Mouse (Mus musculus) embryonic facial prominence, embryonic 14.5 days (tissue): ENCODE measurements at regions not wholly inside any gene's neighbourhood (a gene's known extent, or its start where the extent isn't known, plus 50 kb on each side); places are given as distances from the start of the nearest gene placed in this dataset.
A peak's percentile ranks its signal among the peaks of the same experiment; 100 is the strongest.

Source experiments
- ATAC-seq: fragments of 200-750 bp; cut with Nextera tagmentation; 2 replicates; pipeline ENCODE4 v1.8.0; 2017; ENCODE audit warnings: low read depth, moderate number of reproducible peaks, moderate TSS enrichment
- DNase-seq: peaks from one replicate; pipeline ENCODE4 v3.0.0-alpha.2; 2015; ENCODE audit warnings: low spot score
- H3K27ac ChIP-seq: fragments of 300-500 bp; sonication (generic); replicated peaks from 2 replicates; pipeline ENCODE4 v1.5.1; 2014; ENCODE audit warnings: low read depth, mild to moderate bottlenecking, low read length, moderate library complexity
- H3K27me3 ChIP-seq: fragments of 300-500 bp; sonication (generic); replicated peaks from 2 replicates; pipeline ENCODE4 v1.6.1; 2014; ENCODE audit warnings: low read length; ENCODE audit not compliant: control insufficient read depth, insufficient read depth
- H3K36me3 ChIP-seq: fragments of 300-500 bp; sonication (generic); 2 replicates; pipeline ENCODE4 v1.6.1; 2014; ENCODE audit warnings: low read length, mixed read lengths; ENCODE audit not compliant: control insufficient read depth, insufficient read depth
- H3K4me1 ChIP-seq: fragments of 300-500 bp; sonication (generic); 2 replicates; pipeline ENCODE4 v1.6.1; 2014; ENCODE audit warnings: antibody characterized with exemption, low read length; ENCODE audit not compliant: control insufficient read depth, insufficient read depth
- H3K4me2 ChIP-seq: fragments of 300-500 bp; sonication (generic); 2 replicates; pipeline ENCODE4 v1.6.1; 2014; ENCODE audit warnings: low read depth, mild to moderate bottlenecking, low read length, moderate library complexity, mixed read lengths
- H3K4me3 ChIP-seq: fragments of 300-500 bp; sonication (generic); 2 replicates; pipeline ENCODE4 v1.5.1; 2014; ENCODE audit warnings: low read depth, mild to moderate bottlenecking, low read length
- H3K9ac ChIP-seq: fragments of 300-500 bp; sonication (generic); 2 replicates; pipeline ENCODE4 v1.6.1; 2014; ENCODE audit warnings: low read depth, mild to moderate bottlenecking, low read length, moderate library complexity, mixed read lengths
- H3K9me3 ChIP-seq: fragments of 300-500 bp; sonication (generic); 2 replicates; pipeline ENCODE4 v1.6.1; 2016; ENCODE audit warnings: low read length; ENCODE audit not compliant: control insufficient read depth
- WGBS: fragments of 180-500 bp; shearing (Covaris S2); extraction: QIAGEN DNeasy Blood & Tissue Kit; methylation state at CpG from one replicate; pipeline ENCODE4 v1.1.7; 2014; 5-methylcytosine and 5-hydroxymethylcytosine counted together

DNA sequence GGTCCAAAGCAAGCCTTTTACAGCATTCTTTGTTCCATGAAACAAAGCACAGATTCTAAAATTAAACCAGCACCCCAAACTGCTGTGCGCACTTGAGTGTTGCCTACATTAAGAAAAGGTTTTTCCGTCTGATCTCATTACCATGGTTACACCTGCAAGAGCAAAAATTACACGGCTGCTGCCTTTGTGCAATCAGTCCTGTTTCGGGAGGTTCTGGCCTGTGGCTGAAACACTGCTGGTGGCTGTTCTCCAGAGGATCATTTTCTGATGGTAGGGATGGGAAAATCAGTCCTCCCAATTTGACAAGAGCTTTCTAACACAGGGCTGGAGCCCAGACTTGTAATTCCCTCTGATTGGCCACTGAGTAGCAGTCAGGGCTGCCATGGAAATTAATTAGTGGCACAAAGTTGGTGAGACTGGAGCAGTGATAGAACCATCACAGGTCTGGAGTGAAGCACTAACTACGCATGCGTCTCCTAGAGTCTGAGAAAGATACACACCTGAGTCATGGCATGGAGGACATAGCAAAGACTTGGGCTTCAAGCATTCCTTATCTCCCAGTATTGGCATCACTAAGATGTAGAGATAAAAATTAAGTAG lies 114.8 kb upstream of the Fam49a start:
- no peaks in the 10 kb centered on the region for H3K9me3 ChIP-seq
- H3K4me3 ChIP-seq, result no peak overlapping the region
- no peaks in the 10 kb centered on the region for H3K4me1 ChIP-seq
- H3K9ac ChIP-seq, result no peak overlapping the region
- WGBS, result 83% methylated on average over 6 of the region's 6 CpGs
- H3K27ac ChIP-seq, result no peak overlapping the region
- no peaks in the 10 kb centered on the region for H3K36me3 ChIP-seq
- no peaks in the 10 kb centered on the region for H3K27me3 ChIP-seq
- no peak overlapping the region for H3K4me2 ChIP-seq
- DNase-seq (no peak), ATAC-seq (no peak)

DNA sequence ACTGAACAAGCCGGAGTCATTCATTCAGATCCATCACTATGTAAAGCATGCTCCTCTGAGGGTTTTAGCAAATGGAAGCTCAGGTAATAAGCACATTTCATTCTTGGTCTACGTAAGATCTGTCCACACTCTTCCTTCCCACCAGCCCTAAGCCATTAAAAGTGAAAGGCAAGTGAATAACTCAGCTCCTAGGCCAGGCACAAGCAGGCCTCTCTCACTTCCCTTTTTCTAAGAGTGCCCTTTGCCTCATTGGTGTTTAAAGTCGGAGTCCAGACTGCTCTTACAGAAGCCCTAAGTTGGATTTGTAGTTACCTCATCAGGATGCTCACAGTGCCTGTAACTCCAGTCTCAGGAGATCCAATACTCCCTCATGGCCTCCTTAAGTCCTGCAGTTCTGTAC lies 114.1 kb upstream of the Fam49a start:
- ATAC-seq, result no peak

DNA sequence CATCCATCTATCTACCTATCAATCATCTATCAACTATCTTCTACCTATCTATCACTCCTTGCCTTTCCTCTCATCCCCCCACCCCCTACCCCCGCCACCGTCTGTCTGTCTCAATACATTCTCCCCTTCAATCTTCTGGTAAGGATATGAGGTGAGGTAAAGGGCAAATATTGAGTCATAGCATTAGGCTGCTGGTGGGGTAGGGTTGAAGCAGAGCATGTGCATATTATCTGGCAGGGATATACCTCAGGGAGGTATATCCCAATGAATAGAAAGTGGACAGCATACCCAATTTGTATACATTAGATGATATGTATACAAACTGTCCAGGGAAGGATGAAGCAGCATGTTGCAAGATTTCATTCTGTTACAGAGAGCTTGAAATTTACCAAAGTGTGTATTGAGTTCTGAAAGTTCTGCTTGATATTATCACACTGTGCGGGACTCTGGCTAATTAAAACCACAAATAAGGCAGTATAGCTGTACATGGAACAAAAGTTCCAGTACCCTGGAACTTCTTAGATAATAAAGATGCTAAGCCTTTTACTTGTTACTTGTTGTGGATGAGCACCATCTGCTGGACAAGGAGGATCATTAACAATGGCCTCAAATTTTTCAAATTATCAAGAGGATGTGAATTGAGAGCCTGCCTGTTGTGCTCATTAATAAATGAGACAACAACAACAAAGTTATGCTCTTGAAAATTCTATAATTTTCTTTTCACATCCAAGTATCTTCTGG lies 113.1 kb upstream of the Fam49a start:
- DNase-seq (peak; percentile 78), ATAC-seq (no peak)
- 57% methylated on average over 3 of the region's 3 CpGs for WGBS
- no peaks in the 10 kb centered on the region for H3K27me3 ChIP-seq
- H3K9me3 ChIP-seq, result no peaks in the 10 kb centered on the region
- H3K4me3 ChIP-seq, result no peak overlapping the region
- H3K9ac ChIP-seq, result no peak overlapping the region
- H3K27ac ChIP-seq, result no peak overlapping the region
- H3K36me3 ChIP-seq, result no peaks in the 10 kb centered on the region
- H3K4me1 ChIP-seq, result no peaks in the 10 kb centered on the region
- no peak overlapping the region for H3K4me2 ChIP-seq

More for the DNA sequence above, 114.1 kb upstream of the Fam49a start:
- Histone ChIP-seq H3K36me3 (no peaks in the 10 kb centered on the region), H3K4me3 (no peak overlapping the region), H3K9me3 (no peaks in the 10 kb centered on the region), H3K4me1 (no peaks in the 10 kb centered on the region), H3K27ac (no peak overlapping the region), H3K9ac (no peak overlapping the region), H3K27me3 (no peaks in the 10 kb centered on the region), H3K4me2 (no peak overlapping the region)
- DNase-seq, result no peak
- WGBS, result 74% methylated on average over 3 of the region's 3 CpGs

DNA sequence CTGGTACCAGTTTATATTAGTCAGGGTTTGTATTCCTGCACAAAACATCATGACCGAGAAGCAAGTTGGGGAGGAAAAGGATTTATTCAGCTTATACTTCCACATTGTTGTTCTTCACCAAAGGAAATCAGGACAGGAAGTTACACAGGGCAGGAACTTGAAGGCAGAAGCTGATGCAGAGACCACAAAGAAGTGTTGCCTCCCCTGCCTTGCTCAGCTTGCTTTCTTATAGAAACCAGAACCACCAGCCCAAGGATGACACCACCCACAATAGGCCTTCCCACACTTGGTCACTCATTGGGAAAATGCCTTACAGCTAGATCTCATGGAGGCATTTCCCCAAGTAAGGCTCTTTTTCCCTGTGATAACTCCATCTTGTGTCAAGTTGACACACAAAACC lies 97.5 kb upstream of the Fam49a start:
- no peaks in the 10 kb centered on the region for H3K4me1 ChIP-seq
- 76% methylated on average over 1 of the region's 1 CpGs for WGBS
- no peak for ATAC-seq

DNA sequence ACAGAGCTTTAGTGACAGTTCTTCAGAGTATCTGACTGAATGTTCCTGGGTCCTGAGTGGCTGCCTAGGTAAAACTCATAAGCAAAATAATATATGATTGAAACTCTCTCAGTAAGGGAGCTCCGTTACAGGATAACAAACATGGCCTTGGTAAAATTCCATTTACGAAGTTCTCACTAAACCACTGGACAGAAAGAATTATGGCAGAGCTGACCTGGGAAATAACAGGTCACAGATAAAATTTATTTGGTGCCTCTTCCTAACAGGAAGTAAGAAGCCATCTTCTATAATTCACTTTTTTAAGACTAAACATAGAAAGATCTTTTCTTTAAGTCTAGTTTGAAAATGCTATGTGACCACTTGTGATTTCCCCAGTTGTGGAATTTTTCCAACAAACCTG lies 91.4 kb upstream of the Fam49a start:
- H3K9ac ChIP-seq, result no peak overlapping the region
- H3K4me1 ChIP-seq, result no peaks in the 10 kb centered on the region
- ATAC-seq (no peak), DNase-seq (no peak)
- no peak overlapping the region for H3K27ac ChIP-seq
- no peaks in the 10 kb centered on the region for H3K27me3 ChIP-seq
- no peaks in the 10 kb centered on the region for H3K9me3 ChIP-seq
- 90% methylated on average over 2 of the region's 2 CpGs for WGBS
- no peak overlapping the region for H3K4me3 ChIP-seq
- H3K4me2 ChIP-seq, result no peak overlapping the region
- no peaks in the 10 kb centered on the region for H3K36me3 ChIP-seq

More for the DNA sequence above, 97.5 kb upstream of the Fam49a start:
- Histone ChIP-seq H3K9ac (no peak overlapping the region), H3K27me3 (no peaks in the 10 kb centered on the region), H3K4me3 (no peak overlapping the region), H3K4me2 (no peak overlapping the region), H3K27ac (no peak overlapping the region), H3K9me3 (no peaks in the 10 kb centered on the region), H3K36me3 (no peaks in the 10 kb centered on the region)
- no peak for DNase-seq

DNA sequence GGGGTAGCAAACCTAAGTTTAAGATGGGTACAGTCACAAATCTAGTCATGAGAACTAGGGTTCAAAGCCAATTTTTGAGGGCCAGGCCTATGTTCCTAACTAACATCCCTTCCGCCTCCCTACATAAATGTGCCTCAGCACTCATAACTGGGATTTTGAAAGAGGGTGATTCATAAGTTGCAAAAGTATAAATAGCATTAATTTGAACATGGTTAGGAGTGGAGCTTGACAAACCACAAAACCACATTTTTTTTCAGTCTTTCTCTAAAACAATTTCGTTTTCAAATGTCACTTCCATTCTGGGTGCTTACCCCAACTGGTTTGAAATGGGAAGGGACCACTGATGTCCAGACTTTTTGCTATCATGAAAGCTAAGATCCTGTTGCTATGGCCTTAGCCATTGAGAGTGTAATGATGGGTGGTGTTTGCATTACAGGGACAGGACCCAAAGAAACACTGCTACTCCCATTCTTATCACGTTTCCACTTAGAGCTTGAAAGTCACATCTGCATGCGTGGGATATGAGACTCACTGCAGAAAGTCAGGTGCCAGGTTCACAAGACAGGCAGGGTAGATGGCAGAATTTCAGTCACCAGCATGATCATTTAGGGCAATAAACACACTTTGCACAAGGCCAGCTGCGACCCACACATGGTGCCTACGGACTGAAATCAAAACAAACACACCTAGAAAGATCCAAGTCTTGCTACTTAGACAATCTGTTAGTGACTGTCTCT lies 89.7 kb upstream of the Fam49a start:
- Histone ChIP-seq H3K27me3 (no peaks in the 10 kb centered on the region), H3K4me1 (0 out of 2 replicates have a peak, but pooled peaks cover 4% of the 10 kb centered on the region), H3K27ac (no peak overlapping the region), H3K9ac (no peak overlapping the region), H3K4me2 (no peak overlapping the region), H3K36me3 (no peaks in the 10 kb centered on the region), H3K9me3 (no peaks in the 10 kb centered on the region), H3K4me3 (no peak overlapping the region)
- 80% methylated on average over 6 of the region's 6 CpGs for WGBS
- ATAC-seq (no peak), DNase-seq (no peak)

DNA sequence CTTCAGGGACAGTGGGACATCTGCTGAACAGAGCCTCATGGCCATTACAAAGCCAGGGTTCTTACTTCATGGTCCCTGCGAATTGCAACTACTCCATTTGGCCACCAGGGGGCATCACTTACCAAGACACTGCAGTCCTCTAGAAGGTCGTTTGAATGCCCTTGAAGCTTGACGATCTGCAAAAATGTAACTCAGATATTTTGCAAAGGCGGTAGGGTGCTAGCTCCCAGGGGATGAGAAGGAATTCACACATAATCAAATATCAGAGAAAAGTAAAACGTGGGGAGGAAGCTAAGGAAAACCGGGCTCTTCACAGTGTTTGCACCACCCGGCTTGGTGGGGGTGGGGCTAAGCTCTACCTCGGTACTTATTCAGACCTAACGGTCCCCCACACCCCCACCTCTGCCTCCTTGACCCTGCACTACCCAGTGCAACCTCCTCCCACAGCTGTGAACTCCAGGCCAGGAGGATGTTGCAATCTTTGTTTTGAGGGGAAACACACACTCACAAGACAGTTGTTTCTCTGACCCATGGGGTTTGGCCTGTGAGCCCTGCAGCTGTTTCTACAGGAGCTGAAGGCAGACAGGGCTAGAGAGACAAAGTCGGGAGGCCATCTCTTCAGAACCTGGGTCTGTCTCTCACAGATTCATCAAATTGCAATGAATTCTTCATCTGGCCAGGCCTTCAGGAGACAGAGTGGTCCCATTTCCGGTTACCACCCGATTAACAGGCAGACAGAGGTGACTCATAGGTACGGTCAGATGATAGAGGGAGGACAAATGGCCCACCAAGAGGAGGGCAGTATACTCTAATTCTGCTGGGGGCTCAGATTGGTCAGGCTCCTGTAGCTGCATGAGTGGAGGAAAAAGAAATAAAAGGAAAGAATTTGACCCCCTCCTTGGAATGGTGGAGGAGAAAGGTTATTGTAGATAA lies 85.3 kb upstream of the Fam49a start:
- ATAC-seq, result peak; percentile 92
- 0 out of 2 replicates have a peak, but pooled peaks cover 4% of the 10 kb centered on the region for H3K4me1 ChIP-seq
- peak overlapping the region; percentile 31 for H3K4me3 ChIP-seq
- no peaks in the 10 kb centered on the region for H3K36me3 ChIP-seq
- H3K9ac ChIP-seq, result peak overlapping the region; percentile 45; the same call in 1 of the 2 replicates
- DNase-seq, result peak; percentile 89
- WGBS, result 14% methylated on average over 13 of the region's 13 CpGs
- H3K9me3 ChIP-seq, result no peaks in the 10 kb centered on the region
- H3K4me2 ChIP-seq, result peak overlapping the region; percentile 56
- H3K27ac ChIP-seq, result no peak overlapping the region
- H3K27me3 ChIP-seq, result no peaks in the 10 kb centered on the region
